Mouse (Mus musculus) stomach, embryonic 16.5 days (tissue): Measurements from ENCODE around the gene Hmgcs1. TPM values are rescaled to one million over a fixed set of nuclear protein-coding genes. Genes with fewer than 3 reads are reported as not detected.

Source experiments
- ATAC-seq: fragments of 200-750 bp; cut with Nextera tagmentation; 2 replicates; pipeline ENCODE4 v1.8.0; 2017; ENCODE audit warnings: moderate number of reproducible peaks, moderate TSS enrichment; ENCODE audit not compliant: insufficient read depth, low FRiP score
- H3K27ac ChIP-seq: fragments of 300-500 bp; sonication (generic); 2 replicates; pipeline ENCODE4 v1.5.1; 2014; ENCODE audit warnings: low read length
- H3K27me3 ChIP-seq: fragments of 300-500 bp; sonication (generic); 2 replicates; pipeline ENCODE4 v1.6.1; 2014; ENCODE audit warnings: low read length, control low read depth, mixed read lengths; ENCODE audit not compliant: control insufficient read depth, insufficient read depth
- H3K36me3 ChIP-seq: fragments of 300-500 bp; sonication (generic); 2 replicates; pipeline ENCODE4 v1.6.1; 2014; ENCODE audit warnings: low read length; ENCODE audit not compliant: control insufficient read depth, insufficient read depth
- H3K4me1 ChIP-seq: fragments of 300-500 bp; sonication (generic); 2 replicates; pipeline ENCODE4 v1.6.1; 2014; ENCODE audit warnings: low read length, control low read depth, mixed read lengths; ENCODE audit not compliant: control insufficient read depth, insufficient read depth
- H3K4me2 ChIP-seq: fragments of 300-500 bp; sonication (generic); 2 replicates; pipeline ENCODE4 v1.6.1; 2014; ENCODE audit warnings: low read depth, low read length, mixed read lengths
- H3K4me3 ChIP-seq: fragments of 300-500 bp; sonication (generic); replicated peaks from 2 replicates; pipeline ENCODE4 v1.5.1; 2014; ENCODE audit warnings: mild to moderate bottlenecking, low read length
- H3K9ac ChIP-seq: fragments of 300-500 bp; sonication (generic); 2 replicates; pipeline ENCODE4 v1.6.1; 2014; ENCODE audit warnings: low read length
- H3K9me3 ChIP-seq: fragments of 300-500 bp; sonication (generic); replicated peaks from 2 replicates; pipeline ENCODE4 v1.6.1; 2016; ENCODE audit warnings: low read length, control low read depth; ENCODE audit not compliant: control insufficient read depth
- WGBS: fragments of 180-500 bp; shearing (Covaris S2); extraction: QIAGEN DNeasy Blood & Tissue Kit; methylation state at CpG from one replicate; pipeline ENCODE4 v1.1.7; 2014; 5-methylcytosine and 5-hydroxymethylcytosine counted together
- polyA plus RNA-seq: library from polyadenylated mRNA; unstranded; fragments of >200 nt; fragmentation: Nextera tagmentation; extraction: Ambion mirVana; gene quantifications from 2 replicates; pipeline ENCODE4 v1.2.1, GENCODE M21; 2015

Hmgcs1 gene
- polyA plus RNA-seq, 1 experiment from 2014 or later: 209 TPM

DNA sequence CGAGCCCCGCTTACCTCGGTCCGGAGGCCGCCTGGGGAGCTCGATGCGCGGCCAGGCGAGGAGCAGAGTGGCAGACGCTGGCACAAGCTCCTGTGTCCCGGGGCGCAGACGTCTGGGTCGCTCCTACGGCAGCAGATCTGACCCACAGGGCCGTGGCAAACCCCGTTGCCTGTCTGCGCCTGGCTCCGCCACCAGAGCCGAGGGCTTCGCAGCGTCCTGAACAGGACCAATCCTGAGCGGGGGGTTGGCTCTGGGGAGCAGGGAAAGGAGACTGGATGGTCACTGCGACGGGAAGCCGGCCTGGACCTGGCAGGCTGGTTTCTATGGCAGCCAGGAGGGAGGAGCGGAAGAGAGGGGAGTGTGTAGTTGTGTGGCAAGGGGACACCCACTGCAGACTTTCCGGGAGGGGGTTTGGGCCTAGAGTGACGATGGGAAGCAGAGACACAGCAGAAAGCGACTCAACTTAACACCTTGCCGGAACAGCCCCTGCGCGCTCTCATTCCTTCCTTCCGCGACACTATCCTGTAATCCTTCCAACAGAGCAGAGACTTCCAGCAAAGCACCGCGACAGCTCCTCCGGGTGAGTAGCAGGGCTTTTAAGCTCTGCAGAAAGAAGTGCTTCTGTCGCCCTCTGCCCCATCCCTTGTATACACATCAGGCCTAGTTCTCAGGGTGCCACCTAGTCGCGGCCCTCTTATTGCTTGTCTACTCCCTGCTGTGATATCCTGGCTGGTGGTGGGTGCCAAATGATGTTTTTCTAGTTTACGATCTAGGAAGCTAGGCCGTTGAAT, 65.7 kb downstream of the Hmgcs1 start, which contains the start of gene Nim1k:
TSS of gene Nim1k (minus strand) at position 202 of the 791 bp plus-strand sequence.
- H3K27ac ChIP-seq: 0 out of 2 replicates have a peak within 1 kb of the TSS, but pooled peaks have one; percentile 24
- 1% methylated on average over 43 of the region's 43 CpGs for WGBS

GRCm38 (mm10) chr13:119756831-119757230, 66.7 kb downstream of the Hmgcs1 start:
- no peak overlapping the region for H3K4me3 ChIP-seq
- peak overlapping the region; percentile 96; the same call in 1 of the 2 replicates for H3K4me2 ChIP-seq
- H3K4me1 ChIP-seq: peaks cover 11% of the 10 kb centered on the region
- H3K9me3 ChIP-seq: no peaks in the 10 kb centered on the region
- 29% methylated on average over 5 of the region's 5 CpGs for WGBS
- ATAC-seq: no peak
- H3K27me3 ChIP-seq: no peaks in the 10 kb centered on the region
- no peak overlapping the region for H3K27ac ChIP-seq
- no peaks in the 10 kb centered on the region for H3K36me3 ChIP-seq
- no peak overlapping the region for H3K9ac ChIP-seq

More for the DNA sequence above, 65.7 kb downstream of the Hmgcs1 start, which contains the start of gene Nim1k:
- ATAC-seq: peak; percentile 91
- Histone ChIP-seq H3K4me2 (peak within 1 kb of the TSS; percentile 96), H3K9me3 (no peaks in the 10 kb centered on the region), H3K4me1 (peaks cover 11% of the 10 kb centered on the region), H3K9ac (peak within 1 kb of the TSS; percentile 77), H3K4me3 (peak within 1 kb of the TSS; percentile 63), H3K27me3 (no peaks in the 10 kb centered on the region), H3K36me3 (no peaks in the 10 kb centered on the region)

Other genes with a start within 250 kb of the Hmgcs1 start
- 49.5 and 50.8 TPM in 2 replicates for gene 4833420G17Rik, start 227.6 kb upstream of the Hmgcs1 start, polyA plus RNA-seq
- 0.71 and 0.99 TPM in 2 replicates for gene Tmem267, start 202.3 kb upstream of the Hmgcs1 start, polyA plus RNA-seq
- gene 3110070M22Rik, start 202.0 kb upstream of the Hmgcs1 start, polyA plus RNA-seq: 1.2 and 1.4 TPM in 2 replicates
- gene Ccl28, start 66.6 kb upstream of the Hmgcs1 start, polyA plus RNA-seq: 0.08 and 0.19 TPM in 2 replicates
- 0.75 and 0.77 TPM in 2 replicates for gene Nim1k, start 65.5 kb downstream of the Hmgcs1 start, polyA plus RNA-seq
- gene Zfp131, start 100.5 kb downstream of the Hmgcs1 start, polyA plus RNA-seq: 22.9 and 30.2 TPM in 2 replicates
- not detected in 2 replicates for gene AF067063, start 139.8 kb downstream of the Hmgcs1 start, polyA plus RNA-seq
- not detected in 2 replicates for gene D13Ertd608e, start 145.6 kb downstream of the Hmgcs1 start, polyA plus RNA-seq
- gene Tcstv1, start 204.4 kb downstream of the Hmgcs1 start, polyA plus RNA-seq: not detected in 2 replicates
- not detected in 2 replicates for gene Gm21761, start 238.9 kb downstream of the Hmgcs1 start, polyA plus RNA-seq